Mouse (Mus musculus) urinary bladder, postnatal 0 days (tissue): ENCODE measurements around the gene Lrrc52. TPM values are rescaled to one million over a fixed set of nuclear protein-coding genes. Genes with fewer than 3 reads are reported as not detected.

Source experiments
- polyA plus RNA-seq: library from polyadenylated mRNA; unstranded; fragments of >200 nt; fragmentation: Nextera tagmentation; extraction: Ambion mirVana; gene quantifications from 2 replicates; pipeline ENCODE4 v1.2.1, GENCODE M21; 2015

The Lrrc52 gene
- not detected in 2 replicates for polyA plus RNA-seq

DNA sequence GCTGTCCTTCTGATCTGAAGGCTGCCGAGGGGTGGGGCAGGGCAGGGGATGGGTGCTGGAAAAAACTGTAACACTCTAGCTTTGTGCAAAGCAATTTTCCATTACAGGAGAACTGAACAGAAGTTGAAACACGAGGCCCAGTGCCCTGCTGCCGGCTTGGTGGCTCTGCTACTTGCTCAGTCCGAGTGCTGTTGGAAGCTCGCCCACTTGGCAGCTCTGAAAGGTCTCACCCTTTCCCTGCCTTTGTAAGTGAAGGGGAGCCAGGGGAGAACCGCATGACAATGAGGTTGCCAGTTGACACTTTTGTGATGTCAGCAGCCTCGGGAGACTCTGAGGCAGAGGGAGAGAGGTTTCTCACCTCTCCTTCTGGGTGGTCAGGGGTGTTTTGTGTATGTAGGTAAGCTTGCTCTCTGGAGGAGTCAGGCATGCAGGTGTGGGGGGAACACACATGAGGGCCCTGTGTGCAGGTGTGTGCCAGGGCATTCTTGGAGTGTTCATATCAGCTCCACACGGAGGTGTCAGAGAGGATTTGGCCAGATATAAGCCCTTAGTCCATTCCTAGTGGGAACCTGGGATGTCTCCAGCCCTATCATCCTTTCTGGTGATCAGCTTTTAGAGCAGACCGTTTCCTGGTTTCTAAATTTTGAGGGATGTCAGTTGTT, at the start of gene Lrrc52:
Gene Lrrc52 (minus strand): TSS at position 16 of the 662 bp plus-strand sequence.

Other genes with a start within 250 kb of the Lrrc52 start
- 29.7 and 36.5 TPM in 2 replicates for gene Uck2, start 181.5 kb downstream of the Lrrc52 start, polyA plus RNA-seq
- gene Tmco1, start 158.4 kb downstream of the Lrrc52 start, polyA plus RNA-seq: 89.5 and 103 TPM in 2 replicates
- gene Aldh9a1, start 116.8 kb downstream of the Lrrc52 start, polyA plus RNA-seq: 26.2 and 30.4 TPM in 2 replicates
- gene Mgst3, start 72.9 kb downstream of the Lrrc52 start, polyA plus RNA-seq: 114 and 141 TPM in 2 replicates
- gene Rxrg, start 131.6 kb upstream of the Lrrc52 start, polyA plus RNA-seq: 0.18 and 0.33 TPM in 2 replicates
- gene Lmx1a, start 222.5 kb upstream of the Lrrc52 start, polyA plus RNA-seq: 0.04 and 0.05 TPM in 2 replicates